Mouse (Mus musculus): Measurements from ENCODE around the gene Cbx7. TPM values are rescaled to one million over a fixed set of nuclear protein-coding genes. Genes with fewer than 3 reads are reported as not detected.
"Not testable (repeated sequence)": the region's sequence is repeated elsewhere in the genome, so short reads cannot be mapped to it uniquely, and the experiment has no call there.

Cbx7 gene
- total RNA-seq, 2 experiments from 2014 or later, result 15.4 to 18.4 TPM

- no peak for DNase-seq (ENCODE audit: low spot score in 2 of 2)
Measured at GRCm38 (mm10) chr15:79928316-79928715, 42.6 kb downstream of the Cbx7 start.

DNA sequence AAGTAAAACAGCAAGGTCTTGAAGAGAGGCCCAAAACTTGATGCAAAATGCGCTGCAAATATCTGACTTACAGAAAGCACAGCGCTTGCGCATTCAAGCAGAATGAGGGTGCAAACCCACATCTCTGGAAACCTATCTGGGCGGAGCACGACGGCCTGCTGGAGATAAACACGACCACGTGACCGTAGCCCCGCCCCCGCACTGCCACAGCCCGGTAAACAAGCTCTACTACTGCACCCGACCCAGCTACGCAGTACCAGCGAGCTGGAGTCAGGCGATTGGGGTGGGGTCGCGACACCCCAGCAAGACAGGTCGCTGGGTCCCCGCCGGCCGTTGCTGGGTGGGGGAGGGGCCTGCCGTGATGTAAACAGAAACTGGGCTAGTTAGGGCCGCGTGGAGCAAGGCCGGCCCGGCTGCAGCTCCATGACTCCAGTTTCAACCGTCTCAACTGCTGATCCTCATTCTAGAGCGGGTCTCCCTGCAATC is 43.2 kb downstream of the Cbx7 start:
- peak; percentile 82 to 86 for DNase-seq (ENCODE audit: low spot score in 2 of 2)

DNA sequence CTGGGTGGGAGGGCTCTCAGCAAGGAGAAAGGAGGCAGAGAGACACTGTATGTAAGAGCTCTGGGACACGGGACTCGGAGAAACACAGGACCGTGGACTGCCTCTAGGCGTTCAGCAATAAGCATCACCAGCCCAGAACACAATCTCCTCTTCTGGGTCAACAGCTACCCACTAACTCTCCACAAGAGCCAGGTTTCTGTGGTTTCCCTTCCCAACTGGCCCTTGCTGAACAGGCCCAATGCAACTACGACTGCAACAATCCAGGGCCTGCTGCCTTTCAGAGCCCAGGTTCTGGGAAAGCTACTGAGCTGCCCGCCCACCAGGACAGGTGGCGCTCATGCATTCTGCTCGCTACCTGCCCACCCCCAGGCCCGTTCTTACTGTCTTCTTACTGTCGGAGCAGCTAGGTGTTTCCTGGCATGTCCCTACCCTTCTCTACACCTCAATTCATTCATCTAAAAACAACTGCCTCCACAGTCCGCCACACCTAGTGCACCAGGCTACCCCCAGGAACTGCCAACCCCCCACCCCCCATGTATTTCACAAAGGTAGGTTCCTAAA is 44.0 kb downstream of the Cbx7 start:
- no peak for DNase-seq (ENCODE audit: low spot score in 2 of 2)

GRCm38 (mm10) chr15:79919787-79920186 is 51.1 kb downstream of the Cbx7 start:
- no peak for DNase-seq (ENCODE audit: low spot score in 2 of 2)

- no peak for DNase-seq (ENCODE audit: low spot score in 2 of 2)
Measured at GRCm38 (mm10) chr15:79918485-79918884, 52.4 kb downstream of the Cbx7 start.

- DNase-seq (ENCODE audit: low spot score in 2 of 2), result no peak
Measured at GRCm38 (mm10) chr15:79917111-79917720, 53.7 kb downstream of the Cbx7 start.

- DNase-seq (ENCODE audit: low spot score in 2 of 2), result no peak
Measured at GRCm38 (mm10) chr15:79916150-79916549, 54.8 kb downstream of the Cbx7 start.

DNA sequence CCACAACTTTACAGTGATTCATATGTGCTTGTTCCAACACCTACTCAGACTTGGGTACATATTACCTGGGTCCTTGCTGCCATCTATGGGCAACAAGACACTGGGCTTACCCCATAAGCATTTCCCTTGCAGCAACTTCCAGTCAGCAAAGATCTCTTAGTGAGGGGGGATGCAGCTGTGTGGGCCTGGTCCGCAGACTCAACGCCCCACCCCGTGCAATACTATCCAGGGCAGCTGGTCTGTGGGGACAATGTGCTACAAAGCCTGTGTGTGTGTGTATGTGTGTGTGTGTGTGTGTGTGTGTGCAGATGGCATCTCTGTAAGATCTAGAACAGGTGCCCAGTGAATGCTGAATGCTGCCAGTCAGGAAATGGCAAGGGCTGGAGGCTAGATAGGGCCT is 56.6 kb downstream of the Cbx7 start:
- no peak for DNase-seq (ENCODE audit: low spot score in 2 of 2)

- DNase-seq (ENCODE audit: low spot score in 2 of 2), result no peak
Measured at GRCm38 (mm10) chr15:79913761-79914346, 57.1 kb downstream of the Cbx7 start.

- no peak for DNase-seq (ENCODE audit: low spot score in 2 of 2)
Measured at GRCm38 (mm10) chr15:79911339-79911738, 59.6 kb downstream of the Cbx7 start.

- not testable (repeated sequence) for DNase-seq (ENCODE audit: low spot score in 2 of 2)
Measured at GRCm38 (mm10) chr15:79910812-79911211, 60.1 kb downstream of the Cbx7 start.

GRCm38 (mm10) chr15:79909006-79909405 is 61.9 kb downstream of the Cbx7 start:
- DNase-seq (ENCODE audit: low spot score in 2 of 2), result not testable (repeated sequence)

DNA sequence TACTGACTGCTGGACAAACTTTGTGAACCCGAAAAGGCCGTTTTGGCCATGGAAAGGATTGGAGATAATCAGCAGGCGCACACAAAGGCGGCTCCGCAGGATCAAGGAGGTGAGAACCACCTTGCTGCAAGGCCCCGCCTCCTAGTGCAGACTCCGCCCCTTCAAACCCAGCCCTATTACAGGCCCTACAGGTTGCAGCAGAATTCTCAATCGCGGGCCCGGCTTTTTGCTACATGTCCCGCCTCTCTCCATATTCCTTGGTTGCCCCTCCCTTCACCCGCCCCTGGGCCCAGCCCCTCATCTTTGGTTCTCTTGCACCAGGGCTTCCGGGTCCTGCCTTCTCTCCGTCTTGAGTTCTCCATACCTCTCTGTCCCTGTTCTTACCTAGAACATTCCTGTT is 64.1 kb downstream of the Cbx7 start:
- DNase-seq (ENCODE audit: low spot score in 2 of 2), result no peak

DNA sequence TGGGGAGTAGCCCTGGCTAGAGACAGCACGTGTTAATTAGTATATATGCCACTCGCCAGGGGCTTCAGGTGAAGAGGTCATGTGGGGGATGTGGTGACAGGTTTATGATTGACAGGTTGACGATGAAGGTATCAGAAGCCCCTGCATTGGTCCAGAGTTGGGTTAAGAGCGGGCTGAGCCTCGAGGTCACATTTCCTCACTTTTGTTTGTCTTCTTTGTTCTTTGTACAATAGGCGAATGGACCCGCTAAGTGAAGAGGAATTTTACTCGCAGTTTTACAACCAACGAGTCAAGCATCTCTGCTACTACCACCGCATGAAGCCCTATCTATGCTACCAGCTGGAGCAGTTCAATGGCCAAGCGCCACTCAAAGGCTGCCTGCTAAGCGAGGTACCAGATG is 65.7 kb downstream of the Cbx7 start:
- no peak for DNase-seq (ENCODE audit: low spot score in 2 of 2)

- not testable (repeated sequence) for DNase-seq (ENCODE audit: low spot score in 2 of 2)
Measured at GRCm38 (mm10) chr15:79904678-79905077, 66.2 kb downstream of the Cbx7 start.

GRCm38 (mm10) chr15:79903963-79904362 is 67.0 kb downstream of the Cbx7 start:
- no peak for DNase-seq (ENCODE audit: low spot score in 2 of 2)

DNA sequence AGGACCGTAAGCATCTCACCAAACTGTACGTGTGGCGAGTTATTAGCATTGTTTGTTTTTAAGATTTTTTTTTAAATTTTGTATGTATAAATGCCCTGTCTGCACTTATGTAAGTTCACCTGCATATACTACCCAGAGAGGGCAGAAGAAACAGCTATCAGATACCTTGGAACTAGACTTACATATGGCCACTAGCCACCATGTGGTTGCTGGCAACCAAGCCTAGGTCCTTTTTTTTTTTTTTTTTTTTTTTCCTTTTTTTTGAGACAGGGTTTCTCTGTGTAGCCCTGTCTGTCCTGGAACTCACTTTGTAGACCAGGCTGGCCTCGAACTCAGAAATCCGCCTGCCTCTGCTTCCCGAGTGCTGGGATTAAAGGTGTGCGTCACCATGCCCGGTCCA is 67.8 kb downstream of the Cbx7 start:
- not testable (repeated sequence) for DNase-seq (ENCODE audit: low spot score in 2 of 2)

GRCm38 (mm10) chr15:79901399-79901798 is 69.5 kb downstream of the Cbx7 start:
- DNase-seq (ENCODE audit: low spot score in 2 of 2), result no peak

DNA sequence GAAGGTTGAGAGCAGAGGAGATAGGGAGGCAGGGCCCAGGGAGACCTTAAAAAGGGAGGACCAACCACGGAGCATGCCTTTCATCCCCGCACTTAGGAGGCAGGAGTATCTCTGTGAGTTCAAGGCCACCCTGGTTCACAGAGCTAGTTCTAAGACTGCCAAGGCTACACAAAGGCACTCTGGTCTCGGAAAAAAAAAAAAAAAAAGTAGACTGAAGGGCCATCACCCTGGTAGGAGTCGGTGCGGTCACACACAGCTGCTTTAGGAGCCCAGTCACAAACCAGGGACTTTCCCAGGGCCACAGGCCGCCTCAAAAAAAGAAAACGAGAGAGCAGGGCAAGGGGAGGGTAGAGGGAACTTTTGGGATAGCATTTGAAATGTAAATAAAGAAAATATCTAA is 70.2 kb downstream of the Cbx7 start:
- DNase-seq (ENCODE audit: low spot score in 2 of 2), result no peak

GRCm38 (mm10) chr15:79899828-79900510 is 71.0 kb downstream of the Cbx7 start:
- DNase-seq (ENCODE audit: low spot score in 2 of 2), result no peak

DNA sequence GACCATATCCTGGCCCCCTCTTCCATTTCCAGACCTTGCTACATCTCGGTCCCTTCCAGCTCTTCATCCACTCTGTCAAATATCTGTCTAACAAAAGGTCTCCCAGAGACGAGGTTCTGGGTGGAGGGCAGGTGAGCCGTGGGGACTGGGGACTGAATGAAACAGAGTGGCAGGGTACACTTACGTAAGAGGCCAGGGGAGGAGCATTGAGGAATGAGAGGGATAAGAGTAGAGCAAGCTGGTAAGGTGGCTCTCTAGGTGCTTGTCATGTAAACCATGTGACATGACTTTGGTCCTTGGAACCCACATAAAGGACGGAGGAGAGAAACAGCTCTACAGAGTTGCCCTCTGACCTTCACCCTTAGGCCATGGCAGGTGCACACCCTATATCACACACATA is 71.9 kb downstream of the Cbx7 start:
- no peak for DNase-seq (ENCODE audit: low spot score in 2 of 2)

DNA sequence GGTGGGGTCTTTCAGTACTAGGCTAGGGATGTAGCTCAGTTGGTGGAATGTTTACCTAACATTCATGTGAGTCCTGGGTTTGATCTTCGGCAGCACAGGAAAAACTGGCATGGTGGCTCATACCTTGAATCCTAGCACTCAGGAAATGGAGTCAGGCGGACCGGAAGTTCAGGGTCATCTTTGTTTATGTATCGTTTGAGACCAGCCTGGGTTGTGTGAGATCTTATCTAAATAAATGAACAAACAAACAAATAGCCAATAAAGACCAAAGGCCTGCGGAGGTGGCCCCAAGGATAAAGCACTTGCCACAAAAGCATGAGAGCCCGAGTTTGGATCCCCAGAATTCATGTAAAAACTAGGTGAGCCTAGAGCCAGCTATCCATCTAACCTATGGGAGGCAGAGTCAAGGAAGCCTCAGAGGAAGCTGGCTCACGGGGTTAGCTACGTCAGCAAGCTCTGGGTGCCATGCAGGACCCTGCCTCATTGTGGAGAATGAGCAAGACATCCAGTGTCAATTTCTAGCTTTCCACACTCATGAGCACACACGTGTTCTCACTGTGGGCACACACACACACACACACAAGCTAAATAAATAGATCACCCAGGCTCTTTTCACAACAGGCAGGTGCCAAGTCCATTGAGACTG is 74.7 kb downstream of the Cbx7 start:
- DNase-seq (ENCODE audit: low spot score in 2 of 2), result no peak

All from adrenal gland, postnatal 4 days (tissue).